Mouse (Mus musculus) lung, embryonic 16.5 days (tissue): ENCODE measurements at regions not wholly inside any gene's neighbourhood (a gene's known extent, or its start where the extent isn't known, plus 50 kb on each side); places are given as distances from the start of the nearest gene placed in this dataset.
A peak's percentile ranks its signal among the peaks of the same experiment; 100 is the strongest.

Source experiments
- ATAC-seq: fragments of 200-750 bp; cut with Nextera tagmentation; 2 replicates; pipeline ENCODE4 v1.8.0; 2017; ENCODE audit warnings: low read depth, mild to moderate bottlenecking, moderate library complexity
- H3K27ac ChIP-seq: fragments of 300-500 bp; sonication (generic); 2 replicates; pipeline ENCODE4 v1.5.1; 2014; ENCODE audit warnings: mild to moderate bottlenecking, control low read depth, low read length
- H3K27me3 ChIP-seq: fragments of 300-500 bp; sonication (generic); 2 replicates; pipeline ENCODE4 v1.6.1; 2014; ENCODE audit warnings: low read depth, low read length, mixed read lengths; ENCODE audit not compliant: control insufficient read depth, insufficient read depth
- H3K36me3 ChIP-seq: fragments of 300-500 bp; sonication (generic); 2 replicates; pipeline ENCODE4 v1.6.1; 2014; ENCODE audit warnings: low read length; ENCODE audit not compliant: control insufficient read depth, insufficient read depth
- H3K4me1 ChIP-seq: fragments of 300-500 bp; sonication (generic); replicated peaks from 2 replicates; pipeline ENCODE4 v1.6.1; 2014; ENCODE audit warnings: low read length, mixed read lengths; ENCODE audit not compliant: control insufficient read depth, insufficient read depth
- H3K4me2 ChIP-seq: fragments of 300-500 bp; sonication (generic); 2 replicates; pipeline ENCODE4 v1.6.1; 2014; ENCODE audit warnings: low read depth, low read length, control low read depth
- H3K4me3 ChIP-seq: fragments of 300-500 bp; sonication (generic); 2 replicates; pipeline ENCODE4 v1.5.1; 2014; ENCODE audit warnings: mild to moderate bottlenecking, low read length, control low read depth
- H3K9ac ChIP-seq: fragments of 300-500 bp; sonication (generic); 2 replicates; pipeline ENCODE4 v1.6.1; 2014; ENCODE audit warnings: low read length, control low read depth
- H3K9me3 ChIP-seq: fragments of 300-500 bp; sonication (generic); 2 replicates; pipeline ENCODE4 v1.6.1; 2016; ENCODE audit warnings: low read length; ENCODE audit not compliant: control insufficient read depth
- WGBS: fragments of 180-500 bp; shearing (Covaris S2); extraction: QIAGEN DNeasy Blood & Tissue Kit; methylation state at CpG from one replicate; pipeline ENCODE4 v1.1.7; 2014; 5-methylcytosine and 5-hydroxymethylcytosine counted together

- WGBS, result 34% methylated on average over 2 of the region's 2 CpGs
- H3K4me1 ChIP-seq, result peaks cover 23% of the 10 kb centered on the region
- H3K9me3 ChIP-seq, result 0 out of 2 replicates have a peak, but pooled peaks cover 2% of the 10 kb centered on the region
- ATAC-seq, result peak; percentile 74; the same call in 1 of the 2 replicates
- no peak overlapping the region; the same call in 1 of the 2 replicates for H3K27ac ChIP-seq
- H3K27me3 ChIP-seq, result no peaks in the 10 kb centered on the region
- peak overlapping the region; percentile 48; the same call in 1 of the 2 replicates for H3K4me2 ChIP-seq
- H3K36me3 ChIP-seq, result no peaks in the 10 kb centered on the region
- H3K9ac ChIP-seq, result no peak overlapping the region
- H3K4me3 ChIP-seq, result no peak overlapping the region
Measured at GRCm38 (mm10) chr13:44636008-44636335, 93.3 kb upstream of the Jarid2 start.

DNA sequence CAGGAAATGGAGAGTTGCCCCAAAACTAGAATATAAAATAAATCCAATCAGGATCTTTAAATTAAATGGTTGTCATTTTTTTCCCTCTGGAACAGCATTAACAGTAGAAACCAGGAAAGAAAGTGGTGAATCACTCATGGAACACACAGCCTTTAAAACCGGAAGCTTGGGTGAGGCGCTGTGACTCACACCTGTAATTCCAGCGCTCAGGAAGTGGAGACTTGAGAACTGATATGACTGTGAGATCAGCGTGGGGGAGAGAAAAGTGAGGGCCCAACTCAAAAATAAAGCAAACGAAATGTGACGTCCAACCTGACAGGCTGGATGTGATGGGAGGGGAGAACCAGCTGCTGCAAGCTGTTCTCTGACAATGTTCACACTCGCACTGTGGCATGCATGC lies 86.9 kb upstream of the Jarid2 start:
- WGBS, result 28% methylated on average over 7 of the region's 7 CpGs

DNA sequence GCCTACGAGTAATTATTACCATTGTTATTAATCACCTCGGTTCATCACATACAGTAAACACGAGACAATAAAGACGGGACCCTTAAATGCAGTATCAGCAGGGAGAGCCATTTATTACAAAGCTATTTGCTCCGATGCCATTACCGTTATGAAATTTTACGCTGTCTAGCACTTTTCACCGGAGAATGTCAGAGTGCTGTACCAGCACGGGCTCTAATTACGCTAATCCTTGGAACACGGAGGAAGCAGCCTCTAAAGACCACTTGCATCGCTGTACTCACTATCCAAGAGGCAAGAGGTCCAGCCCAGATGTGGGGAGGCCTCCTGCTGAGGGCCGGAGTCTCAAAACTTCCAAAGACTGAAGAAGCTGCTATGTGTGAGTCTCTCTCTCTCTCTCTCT lies 79.2 kb upstream of the Jarid2 start:
- Histone ChIP-seq H3K36me3 (no peaks in the 10 kb centered on the region), H3K4me3 (no peak overlapping the region), H3K27ac (no peak overlapping the region), H3K9ac (no peak overlapping the region), H3K4me2 (no peak overlapping the region), H3K27me3 (no peaks in the 10 kb centered on the region; the same call in 1 of the 2 replicates), H3K9me3 (no peaks in the 10 kb centered on the region), H3K4me1 (no peaks in the 10 kb centered on the region)
- 35% methylated on average over 13 of the region's 13 CpGs for WGBS
- no peak for ATAC-seq

More for the DNA sequence above, 86.9 kb upstream of the Jarid2 start:
- H3K9me3 ChIP-seq, result no peaks in the 10 kb centered on the region
- ATAC-seq, result no peak
- H3K4me3 ChIP-seq, result no peak overlapping the region
- no peaks in the 10 kb centered on the region for H3K27me3 ChIP-seq
- no peak overlapping the region for H3K4me2 ChIP-seq
- H3K4me1 ChIP-seq, result peaks cover 4% of the 10 kb centered on the region
- H3K27ac ChIP-seq, result no peak overlapping the region
- H3K9ac ChIP-seq, result no peak overlapping the region
- H3K36me3 ChIP-seq, result no peaks in the 10 kb centered on the region

GRCm38 (mm10) chr13:44651259-44652238 lies 77.7 kb upstream of the Jarid2 start:
- Histone ChIP-seq H3K27ac (no peak overlapping the region), H3K4me2 (no peak overlapping the region), H3K4me3 (no peak overlapping the region), H3K9me3 (no peaks in the 10 kb centered on the region), H3K27me3 (no peaks in the 10 kb centered on the region; the same call in 1 of the 2 replicates), H3K4me1 (no peaks in the 10 kb centered on the region), H3K36me3 (no peaks in the 10 kb centered on the region), H3K9ac (no peak overlapping the region)
- WGBS, result 42% methylated on average over 22 of the region's 22 CpGs
- no peak for ATAC-seq

DNA sequence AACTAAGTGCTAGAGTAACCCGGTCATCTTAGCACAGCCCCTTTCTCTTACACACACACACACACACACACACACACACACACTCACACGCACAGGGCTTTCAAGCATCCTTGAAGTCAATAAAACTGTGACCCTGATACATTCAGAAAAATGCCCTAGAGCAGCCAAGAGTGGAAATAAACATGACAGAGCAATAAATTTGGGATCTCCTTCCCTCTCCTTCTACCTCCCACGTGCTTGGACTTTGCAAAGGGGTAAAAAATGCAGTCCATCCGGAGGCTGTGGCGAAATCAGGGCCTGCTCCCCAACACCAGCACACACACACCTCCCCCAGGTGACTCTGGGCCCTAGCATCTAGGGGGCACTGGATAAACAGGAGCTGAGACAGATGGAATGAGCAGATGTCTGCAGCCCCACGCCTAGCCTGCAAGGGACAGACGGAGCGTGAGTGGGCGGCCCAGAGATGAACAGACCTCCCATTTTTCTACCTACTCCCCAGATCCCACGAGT lies 71.3 kb upstream of the Jarid2 start:
- H3K27me3 ChIP-seq, result no peaks in the 10 kb centered on the region
- H3K4me1 ChIP-seq, result no peaks in the 10 kb centered on the region; the same call in 1 of the 2 replicates
- no peaks in the 10 kb centered on the region for H3K36me3 ChIP-seq
- H3K9me3 ChIP-seq, result no peaks in the 10 kb centered on the region
- ATAC-seq, result no peak
- H3K9ac ChIP-seq, result no peak overlapping the region
- no peak overlapping the region for H3K27ac ChIP-seq
- WGBS, result 43% methylated on average over 10 of the region's 10 CpGs
- H3K4me2 ChIP-seq, result no peak overlapping the region
- no peak overlapping the region for H3K4me3 ChIP-seq

GRCm38 (mm10) chr13:44659861-44660260 lies 69.4 kb upstream of the Jarid2 start:
- H3K4me2 ChIP-seq, result no peak overlapping the region
- H3K4me1 ChIP-seq, result peaks cover 3% of the 10 kb centered on the region; the same call in 1 of the 2 replicates
- H3K27ac ChIP-seq, result no peak overlapping the region
- no peaks in the 10 kb centered on the region for H3K27me3 ChIP-seq
- no peak for ATAC-seq
- no peaks in the 10 kb centered on the region for H3K9me3 ChIP-seq
- H3K4me3 ChIP-seq, result no peak overlapping the region
- H3K9ac ChIP-seq, result no peak overlapping the region
- no peaks in the 10 kb centered on the region for H3K36me3 ChIP-seq
- WGBS, result 40% methylated on average over 6 of the region's 6 CpGs

DNA sequence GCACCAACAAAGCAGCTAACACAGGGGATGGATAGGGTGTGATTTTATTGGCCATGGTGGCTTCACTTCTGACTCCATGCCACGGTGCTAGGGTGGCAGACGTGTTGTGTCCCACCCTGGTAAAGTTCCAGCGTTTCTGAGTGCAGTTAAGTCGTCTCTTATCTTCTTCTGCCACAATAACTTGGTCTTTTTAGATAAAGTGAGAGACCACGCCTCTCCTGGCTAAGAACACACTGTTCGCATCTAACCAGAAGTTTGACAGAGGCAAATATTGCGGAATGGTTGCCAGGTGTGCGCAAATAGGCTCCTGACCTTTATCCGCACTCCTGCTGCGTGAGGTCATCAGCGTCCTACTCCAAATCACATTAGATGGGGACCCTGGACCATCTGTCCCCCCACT lies 66.2 kb upstream of the Jarid2 start:
- no peaks in the 10 kb centered on the region for H3K27me3 ChIP-seq
- H3K4me3 ChIP-seq, result no peak overlapping the region
- no peaks in the 10 kb centered on the region for H3K36me3 ChIP-seq
- H3K27ac ChIP-seq, result no peak overlapping the region
- ATAC-seq, result no peak
- H3K9ac ChIP-seq, result no peak overlapping the region
- H3K4me1 ChIP-seq, result peaks cover 3% of the 10 kb centered on the region; the same call in 1 of the 2 replicates
- H3K9me3 ChIP-seq, result no peaks in the 10 kb centered on the region
- H3K4me2 ChIP-seq, result no peak overlapping the region
- 49% methylated on average over 11 of the region's 11 CpGs for WGBS

GRCm38 (mm10) chr13:44663730-44664129 lies 65.5 kb upstream of the Jarid2 start:
- Histone ChIP-seq H3K27me3 (no peaks in the 10 kb centered on the region), H3K4me2 (no peak overlapping the region), H3K9me3 (no peaks in the 10 kb centered on the region), H3K36me3 (no peaks in the 10 kb centered on the region), H3K4me1 (peaks cover 3% of the 10 kb centered on the region; the same call in 1 of the 2 replicates), H3K27ac (no peak overlapping the region), H3K9ac (no peak overlapping the region), H3K4me3 (no peak overlapping the region)
- no peak for ATAC-seq
- 49% methylated on average over 7 of the region's 7 CpGs for WGBS

GRCm38 (mm10) chr13:44669761-44670160 lies 59.5 kb upstream of the Jarid2 start:
- Histone ChIP-seq H3K4me1 (peaks cover 3% of the 10 kb centered on the region), H3K36me3 (no peaks in the 10 kb centered on the region), H3K9ac (no peak overlapping the region), H3K4me2 (no peak overlapping the region), H3K27me3 (no peaks in the 10 kb centered on the region; the same call in 1 of the 2 replicates), H3K9me3 (no peaks in the 10 kb centered on the region), H3K4me3 (no peak overlapping the region), H3K27ac (no peak overlapping the region)
- no peak for ATAC-seq
- WGBS, result 78% methylated on average over 6 of the region's 6 CpGs
